Mouse (Mus musculus): Measurements from ENCODE around the gene Satb1. TPM values are rescaled to one million over a fixed set of nuclear protein-coding genes. Genes with fewer than 3 reads are reported as not detected.

Gene Satb1
- polyA plus RNA-seq, 1 experiment from 2014 or later: 21.6 TPM

DNA sequence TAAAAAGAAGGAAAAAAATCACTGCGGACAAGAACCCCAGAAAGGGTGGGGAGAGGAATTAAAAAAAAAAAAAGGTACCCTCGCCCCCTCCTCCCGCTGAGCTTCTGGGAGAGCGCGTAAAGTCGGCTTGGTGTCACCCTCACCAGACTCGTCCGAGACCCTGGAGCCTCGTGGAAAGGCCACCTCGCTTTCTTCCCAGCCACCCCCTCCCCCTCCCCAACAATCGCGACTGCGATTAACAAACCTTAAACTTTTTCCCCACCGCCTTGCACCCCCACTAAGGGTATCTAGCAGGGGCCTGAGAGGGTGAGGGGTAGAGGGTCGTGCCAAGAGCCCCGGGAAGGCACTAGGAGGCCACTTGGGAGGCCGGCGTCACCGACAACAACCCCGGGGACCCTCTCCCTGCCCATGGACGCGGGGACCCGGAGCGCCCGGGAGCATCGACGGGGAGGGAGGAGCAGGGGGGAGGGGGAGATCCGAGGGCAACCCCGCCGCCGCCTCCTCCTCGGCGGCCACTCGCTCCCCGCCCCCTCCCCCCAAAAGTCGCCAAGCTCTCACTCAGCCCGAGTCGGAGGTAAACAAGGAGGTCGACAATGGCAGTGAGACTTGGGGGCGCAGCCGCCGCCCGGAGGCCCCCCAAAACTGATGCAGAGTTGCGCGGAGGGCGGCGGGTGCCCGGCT is 20.7 kb downstream of the Satb1 start:
- under 1% methylated on average over 48 of the region's 48 CpGs for WGBS
- Histone ChIP-seq H3K36me3 (peaks cover 14% of the 10 kb centered on the region), H3K4me3 (peak overlapping the region; percentile 90), H3K27ac (replicated peaks) (peak overlapping the region; percentile 99), H3K9me3 (replicated peaks) (no peaks in the 10 kb centered on the region), H3K27me3 (ENCODE audit: low read depth, poor library complexity, severe bottlenecking) (no peaks in the 10 kb centered on the region), H3K4me1 (peaks cover 21% of the 10 kb centered on the region)
- peak; percentile 78 for DNase-seq (ENCODE audit: low spot score)

DNA sequence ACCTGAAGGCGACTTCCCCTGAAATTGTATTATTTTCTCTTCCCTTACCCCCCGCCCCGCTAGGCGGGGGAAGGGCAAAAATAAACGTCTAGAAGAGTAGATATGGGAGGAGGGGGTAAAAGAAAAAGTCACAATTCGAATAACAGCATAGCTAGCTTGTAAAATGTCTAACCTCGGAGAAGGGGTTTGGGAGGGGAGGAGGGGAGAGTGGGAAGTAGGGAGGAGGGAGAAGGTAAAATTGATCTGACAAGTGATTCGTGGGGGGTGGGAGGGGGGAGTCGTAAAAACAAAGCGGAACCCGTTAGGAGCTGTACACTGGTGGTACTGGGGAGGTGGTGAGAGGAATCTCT is 21.2 kb downstream of the Satb1 start:
- Histone ChIP-seq H3K4me1 (peaks cover 23% of the 10 kb centered on the region), H3K9me3 (replicated peaks) (no peaks in the 10 kb centered on the region), H3K27me3 (ENCODE audit: low read depth, poor library complexity, severe bottlenecking) (no peaks in the 10 kb centered on the region), H3K36me3 (peaks cover 19% of the 10 kb centered on the region), H3K27ac (replicated peaks) (peak overlapping the region; percentile 99), H3K4me3 (peak overlapping the region; percentile 90)
- WGBS: under 1% methylated on average over 11 of the region's 11 CpGs
- DNase-seq (ENCODE audit: low spot score): peak; percentile 52

DNA sequence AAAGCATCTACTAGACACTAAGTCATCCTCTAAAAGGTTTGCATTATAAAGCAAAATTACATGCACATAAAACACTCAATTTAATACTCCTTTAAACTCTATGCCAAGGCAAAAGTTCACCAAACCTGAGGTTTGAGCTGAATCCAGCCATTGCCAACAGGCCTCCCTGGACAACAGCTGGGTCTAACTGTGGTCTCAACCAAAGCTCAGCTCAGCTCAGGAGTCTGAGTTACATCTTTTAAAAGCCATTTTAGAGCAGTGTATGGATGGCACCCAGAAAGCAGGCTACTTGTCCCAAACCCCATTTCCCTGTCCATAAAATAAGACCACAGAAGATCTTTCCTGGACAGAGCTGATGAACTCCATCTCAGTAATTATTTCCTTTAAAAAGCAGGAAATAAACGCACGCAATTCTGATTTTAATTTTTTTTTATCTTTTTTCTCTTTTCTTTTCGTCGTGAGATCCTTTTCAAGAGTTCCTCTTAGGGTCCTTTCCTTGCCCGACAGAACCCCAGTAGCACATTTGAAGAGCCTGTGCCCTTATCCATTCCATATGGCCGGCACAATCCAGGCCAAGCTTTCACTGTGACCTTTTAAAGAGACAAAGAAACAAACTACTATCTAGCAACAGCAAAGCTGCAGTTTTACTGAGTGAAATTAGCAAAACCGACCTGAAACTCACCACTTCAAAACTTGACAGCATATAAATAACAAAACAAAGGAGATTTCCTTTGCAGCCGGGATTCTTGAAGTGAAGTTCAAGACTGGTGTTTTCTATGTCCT is 21.8 kb downstream of the Satb1 start:
- Histone ChIP-seq H3K9me3 (replicated peaks) (no peaks in the 10 kb centered on the region), H3K27ac (replicated peaks) (peak overlapping the region; percentile 99), H3K27me3 (ENCODE audit: low read depth, poor library complexity, severe bottlenecking) (no peaks in the 10 kb centered on the region), H3K4me1 (peaks cover 23% of the 10 kb centered on the region), H3K4me3 (peak overlapping the region; percentile 90), H3K36me3 (peaks cover 23% of the 10 kb centered on the region)
- peak; percentile 64 for DNase-seq (ENCODE audit: low spot score)
- 3% methylated on average over 8 of the region's 8 CpGs for WGBS

DNA sequence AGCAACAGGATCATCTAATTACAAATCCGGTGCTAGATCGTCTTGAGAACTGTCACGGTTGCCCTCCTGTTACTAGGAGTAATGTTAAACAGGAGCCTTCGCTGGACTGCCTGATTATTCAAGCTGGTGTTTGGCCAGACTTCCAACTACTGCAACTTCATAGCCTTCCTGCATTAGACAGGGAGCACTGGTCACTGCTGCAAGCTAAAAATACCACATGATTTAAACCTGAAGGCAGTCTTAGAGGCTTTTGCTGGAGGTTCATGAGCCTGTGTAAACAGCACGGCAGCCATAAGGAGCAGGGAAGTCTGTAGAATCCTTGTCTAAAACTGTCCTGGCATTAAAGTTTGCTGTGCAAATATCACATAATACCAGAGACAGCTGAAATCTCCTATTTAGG is 25.7 kb downstream of the Satb1 start:
- Histone ChIP-seq H3K4me1 (peaks cover 23% of the 10 kb centered on the region), H3K4me3 (no peak overlapping the region), H3K27me3 (ENCODE audit: low read depth, poor library complexity, severe bottlenecking) (no peaks in the 10 kb centered on the region), H3K36me3 (peaks cover 62% of the 10 kb centered on the region), H3K9me3 (replicated peaks) (no peaks in the 10 kb centered on the region), H3K27ac (replicated peaks) (no peak overlapping the region)
- WGBS: 87% methylated on average over 5 of the region's 5 CpGs
- DNase-seq (ENCODE audit: low spot score): no peak

DNA sequence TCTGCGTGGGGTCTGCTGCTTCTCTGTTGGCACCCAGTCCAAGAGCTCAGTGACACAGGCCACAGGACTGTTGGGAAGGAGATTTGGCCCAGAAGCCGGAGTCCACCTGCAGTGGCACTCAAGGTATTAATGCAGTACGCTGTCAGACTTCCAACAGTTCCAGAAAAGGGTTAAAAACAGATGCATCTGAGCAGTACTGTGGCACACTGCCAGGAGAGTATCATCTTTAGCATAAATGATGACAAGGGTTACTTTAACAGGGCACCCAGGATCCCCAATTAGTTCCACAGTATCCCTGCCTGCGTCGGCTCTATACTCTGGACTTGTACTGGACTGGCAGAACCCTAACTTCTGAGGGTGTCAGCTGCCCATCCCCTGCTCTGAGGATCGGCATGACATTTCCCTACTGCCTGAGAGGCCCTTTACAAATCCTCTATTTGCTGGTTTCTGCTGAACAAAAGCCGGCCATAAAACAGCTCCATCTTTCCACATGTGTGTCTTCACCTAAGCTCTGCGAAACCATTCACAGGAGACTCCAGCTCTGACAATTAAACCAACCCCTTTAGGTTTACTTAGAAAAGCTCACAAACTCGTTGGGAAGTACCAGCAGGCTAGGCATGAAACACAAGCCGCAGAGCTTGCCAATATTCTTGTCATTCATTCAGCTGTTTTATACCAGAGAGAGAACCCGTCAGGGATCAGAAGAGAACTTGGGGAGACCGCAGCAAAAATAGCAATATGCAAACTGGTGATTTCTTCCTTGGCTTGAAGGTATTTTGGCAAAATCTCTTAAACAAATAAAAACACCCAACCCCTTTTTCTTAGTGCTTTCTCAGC is 26.7 kb downstream of the Satb1 start:
- 89% methylated on average over 12 of the region's 12 CpGs for WGBS
- no peak for DNase-seq (ENCODE audit: low spot score)
- Histone ChIP-seq H3K4me1 (peaks cover 23% of the 10 kb centered on the region), H3K9me3 (replicated peaks) (no peaks in the 10 kb centered on the region), H3K36me3 (peaks cover 73% of the 10 kb centered on the region), H3K4me3 (no peak overlapping the region), H3K27ac (replicated peaks) (no peak overlapping the region), H3K27me3 (ENCODE audit: low read depth, poor library complexity, severe bottlenecking) (no peaks in the 10 kb centered on the region)

DNA sequence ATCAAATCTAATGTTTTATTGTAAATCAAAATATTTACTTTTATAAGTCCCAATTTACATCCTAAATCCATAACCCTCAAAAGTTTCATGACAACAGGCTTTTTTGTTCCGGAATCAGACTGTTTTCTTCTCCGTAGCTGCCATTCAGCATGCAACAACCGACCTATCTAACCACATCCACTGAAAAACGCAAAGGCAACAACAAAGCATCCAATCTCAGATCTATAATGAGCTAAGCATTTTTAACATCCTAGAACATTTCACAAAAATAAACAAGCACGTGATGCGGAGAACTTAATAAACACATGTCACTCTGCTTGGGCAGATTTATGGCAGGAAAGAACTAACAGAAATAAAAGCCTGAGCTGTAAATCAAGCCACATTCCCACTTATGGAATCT is 32.9 kb downstream of the Satb1 start:
- no peak overlapping the region for H3K4me3 ChIP-seq

DNA sequence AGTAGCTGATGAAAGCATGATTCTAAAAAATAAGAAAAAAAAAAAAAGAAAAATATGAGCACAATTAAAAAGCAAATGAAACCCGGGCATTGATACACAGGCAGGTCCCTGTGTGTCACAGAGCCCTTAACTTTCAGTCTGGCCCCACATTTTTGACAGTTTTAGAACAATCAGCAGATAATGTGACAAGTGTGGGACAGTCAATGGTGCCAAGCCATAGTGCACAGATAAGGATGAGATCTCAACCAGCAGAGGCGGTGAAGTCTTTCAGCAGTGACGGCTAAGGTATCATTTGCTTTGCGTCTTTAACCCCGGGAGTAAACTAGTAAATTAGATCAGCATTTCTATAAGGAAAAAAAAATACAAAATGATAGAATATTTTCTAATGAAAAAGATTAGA is 36.6 kb downstream of the Satb1 start:
- Histone ChIP-seq H3K9me3 (replicated peaks) (no peaks in the 10 kb centered on the region), H3K4me1 (peaks cover under 1% of the 10 kb centered on the region; the same call in 1 of the 2 replicates), H3K27me3 (ENCODE audit: low read depth, poor library complexity, severe bottlenecking) (no peaks in the 10 kb centered on the region), H3K36me3 (peaks cover 18% of the 10 kb centered on the region), H3K4me3 (no peak overlapping the region), H3K27ac (replicated peaks) (no peak overlapping the region)
- WGBS: 93% methylated on average over 5 of the region's 5 CpGs
- no peak for DNase-seq (ENCODE audit: low spot score)

More for the DNA sequence above, 32.9 kb downstream of the Satb1 start:
- H3K9me3 ChIP-seq (replicated peaks): no peaks in the 10 kb centered on the region
- 89% methylated on average over 6 of the region's 6 CpGs for WGBS
- no peaks in the 10 kb centered on the region for H3K4me1 ChIP-seq
- no peak for DNase-seq (ENCODE audit: low spot score)
- no peak overlapping the region for H3K27ac ChIP-seq (replicated peaks)
- H3K27me3 ChIP-seq (ENCODE audit: low read depth, poor library complexity, severe bottlenecking): no peaks in the 10 kb centered on the region
- peaks cover 49% of the 10 kb centered on the region for H3K36me3 ChIP-seq

DNA sequence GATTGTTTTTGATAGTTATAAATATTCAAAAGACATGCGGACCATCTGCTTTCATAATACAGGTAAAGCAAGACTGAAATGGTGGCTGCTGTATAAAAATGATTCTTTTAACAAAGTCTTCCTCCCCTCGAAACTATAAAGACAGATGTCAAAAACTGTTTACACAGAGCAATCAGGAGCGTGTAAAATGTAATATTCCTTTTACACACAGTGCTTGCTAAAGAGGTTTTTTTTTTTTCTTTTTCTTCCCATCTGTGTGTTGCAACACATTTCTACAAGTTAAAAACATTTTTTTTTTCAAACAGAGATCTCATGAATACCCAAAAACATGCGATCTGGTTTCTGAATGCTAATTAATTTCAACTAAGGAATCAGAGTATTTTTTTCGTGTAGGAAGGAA is 41.9 kb downstream of the Satb1 start:
- Histone ChIP-seq H3K27ac (replicated peaks) (no peak overlapping the region), H3K27me3 (ENCODE audit: low read depth, poor library complexity, severe bottlenecking) (no peaks in the 10 kb centered on the region), H3K4me3 (no peak overlapping the region), H3K9me3 (replicated peaks) (no peaks in the 10 kb centered on the region), H3K4me1 (peaks cover 23% of the 10 kb centered on the region), H3K36me3 (peaks cover 18% of the 10 kb centered on the region)
- DNase-seq (ENCODE audit: low spot score): no peak
- WGBS: 79% methylated on average over 5 of the region's 5 CpGs

DNA sequence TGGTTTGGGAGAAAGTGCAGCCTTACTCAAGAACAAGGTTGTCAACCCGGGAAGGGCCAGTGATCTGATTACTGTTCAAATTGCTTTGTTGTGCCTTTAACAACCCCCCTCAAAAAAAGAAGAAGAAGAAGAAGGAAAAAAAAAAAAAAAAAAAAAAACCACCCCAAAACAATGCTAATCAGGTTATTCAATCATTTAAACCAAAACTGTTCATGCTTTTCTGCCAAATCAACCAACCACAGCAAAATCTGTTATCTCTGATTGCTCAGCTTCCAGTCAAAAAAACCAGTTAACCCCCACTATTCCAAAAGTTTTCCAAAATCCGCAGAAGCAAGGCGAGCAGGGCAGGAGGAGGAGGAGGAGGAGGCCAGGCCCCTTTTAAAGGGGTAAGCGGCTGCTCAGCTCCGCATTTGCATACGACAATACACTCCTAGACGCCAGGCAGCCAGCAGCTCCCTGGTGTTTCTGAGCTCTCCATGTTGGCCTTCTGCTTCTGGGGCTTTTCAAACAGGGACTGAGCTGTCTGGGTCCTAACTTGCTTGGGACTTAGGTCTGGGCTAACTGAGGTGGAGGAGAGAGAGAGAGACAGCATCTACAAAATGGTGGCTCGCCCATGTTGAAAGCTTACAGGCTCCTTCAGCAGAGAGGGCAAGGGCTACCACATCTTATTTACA is 42.6 kb downstream of the Satb1 start:
- H3K4me3 ChIP-seq: peak overlapping the region; percentile 30
- H3K27ac ChIP-seq (replicated peaks): peak overlapping the region; percentile 83
- no peaks in the 10 kb centered on the region for H3K9me3 ChIP-seq (replicated peaks)
- H3K4me1 ChIP-seq: peaks cover 23% of the 10 kb centered on the region
- DNase-seq (ENCODE audit: low spot score): peak; percentile 52
- WGBS: 10% methylated on average over 8 of the region's 8 CpGs
- H3K27me3 ChIP-seq (ENCODE audit: low read depth, poor library complexity, severe bottlenecking): no peaks in the 10 kb centered on the region
- H3K36me3 ChIP-seq: peaks cover 18% of the 10 kb centered on the region

DNA sequence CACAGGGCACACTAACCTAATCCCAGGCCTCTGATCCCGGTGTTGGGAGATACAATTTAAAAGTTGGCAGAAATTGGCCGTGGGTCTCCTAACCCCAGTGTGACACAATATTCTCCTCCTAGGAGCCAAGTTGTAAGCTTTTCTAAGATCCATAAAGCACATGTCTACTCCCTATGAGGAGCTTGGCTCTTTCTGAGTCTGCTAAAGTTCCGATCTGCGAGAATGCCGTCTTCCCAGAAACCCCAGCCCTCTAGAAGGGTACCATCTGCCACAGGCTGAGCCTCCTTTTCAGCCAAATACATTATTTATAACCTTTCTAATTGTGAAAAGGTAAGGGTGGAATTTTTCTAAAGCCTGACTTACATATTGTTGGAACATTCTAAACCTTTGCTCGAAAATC is 43.3 kb downstream of the Satb1 start:
- Histone ChIP-seq H3K36me3 (peaks cover 23% of the 10 kb centered on the region), H3K4me1 (peaks cover 23% of the 10 kb centered on the region), H3K27ac (replicated peaks) (no peak overlapping the region; the same call in 1 of the 2 replicates), H3K9me3 (replicated peaks) (no peaks in the 10 kb centered on the region), H3K27me3 (ENCODE audit: low read depth, poor library complexity, severe bottlenecking) (no peaks in the 10 kb centered on the region), H3K4me3 (no peak overlapping the region)
- no peak for DNase-seq (ENCODE audit: low spot score)
- WGBS: 77% methylated on average over 6 of the region's 6 CpGs

DNA sequence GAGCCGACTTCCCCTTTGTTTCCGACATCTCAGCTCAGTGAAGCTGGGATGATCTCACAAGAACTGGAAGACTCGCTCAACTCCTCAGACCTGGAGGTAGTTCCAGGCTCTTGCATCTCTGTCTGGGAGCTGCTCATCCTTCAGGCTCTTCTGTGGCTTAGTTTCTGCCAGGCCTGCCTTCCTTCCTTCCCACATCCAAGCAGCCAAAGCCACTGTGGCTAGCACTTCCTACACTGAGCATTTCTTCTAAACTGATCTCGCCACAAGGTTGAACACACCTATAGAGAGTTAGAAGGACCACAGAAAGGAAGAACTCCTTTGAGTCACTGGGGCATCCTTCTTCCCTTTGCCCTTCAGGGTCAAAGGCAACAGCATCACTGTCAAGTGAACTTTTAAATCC is 44.0 kb downstream of the Satb1 start:
- H3K27ac ChIP-seq (replicated peaks): no peak overlapping the region
- H3K27me3 ChIP-seq (ENCODE audit: low read depth, poor library complexity, severe bottlenecking): no peaks in the 10 kb centered on the region
- peaks cover 23% of the 10 kb centered on the region for H3K4me1 ChIP-seq
- H3K9me3 ChIP-seq (replicated peaks): no peaks in the 10 kb centered on the region
- DNase-seq (ENCODE audit: low spot score): no peak
- no peak overlapping the region for H3K4me3 ChIP-seq
- peaks cover 25% of the 10 kb centered on the region for H3K36me3 ChIP-seq
- WGBS: 90% methylated on average over 4 of the region's 4 CpGs

DNA sequence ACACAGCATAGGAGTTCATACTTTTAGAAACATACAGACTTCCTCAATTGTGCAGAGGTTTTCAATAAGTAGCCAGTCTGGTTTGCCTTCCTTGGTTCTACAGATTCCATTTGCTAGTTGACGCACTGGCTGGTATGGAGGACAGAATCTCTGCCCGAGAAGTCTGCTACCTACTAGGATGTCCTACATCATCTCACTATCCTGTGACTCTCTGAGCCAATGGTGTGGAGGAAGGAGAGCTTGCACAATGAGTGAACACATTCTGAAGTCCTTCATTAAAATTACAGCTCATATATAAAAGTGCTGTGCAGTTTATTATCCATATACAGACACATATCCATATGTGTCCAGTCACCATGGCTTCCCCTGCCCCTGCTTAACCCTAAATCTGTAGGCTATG is 45.1 kb downstream of the Satb1 start:
- Histone ChIP-seq H3K4me1 (peaks cover 23% of the 10 kb centered on the region), H3K27me3 (ENCODE audit: low read depth, poor library complexity, severe bottlenecking) (no peaks in the 10 kb centered on the region), H3K36me3 (peaks cover 35% of the 10 kb centered on the region), H3K9me3 (replicated peaks) (no peaks in the 10 kb centered on the region), H3K27ac (replicated peaks) (no peak overlapping the region), H3K4me3 (no peak overlapping the region)
- no peak for DNase-seq (ENCODE audit: low spot score)
- 98% methylated on average over 2 of the region's 2 CpGs for WGBS

All from midbrain, embryonic 10.5 days (tissue).